Mouse (Mus musculus): ENCODE measurements at regions not wholly inside any gene's neighbourhood (a gene's known extent, or its start where the extent isn't known, plus 50 kb on each side); places are given as distances from the start of the nearest gene placed in this dataset.
A peak's percentile ranks its signal among the peaks of the same experiment; 100 is the strongest.

GRCm38 (mm10) chr16:37725745-37726144, 50.9 kb upstream of the Fstl1 start:
- H3K4me3 ChIP-seq (replicated peaks): no peak overlapping the region
- 84% methylated on average over 4 of the region's 4 CpGs for WGBS
- no peaks in the 10 kb centered on the region for H3K36me3 ChIP-seq
- H3K27me3 ChIP-seq (replicated peaks): no peaks in the 10 kb centered on the region
- no peak overlapping the region for H3K4me2 ChIP-seq (replicated peaks)
- H3K4me1 ChIP-seq (replicated peaks): no peaks in the 10 kb centered on the region
- no peak overlapping the region for H3K9ac ChIP-seq
- no peak overlapping the region for H3K27ac ChIP-seq
- ATAC-seq: no peak
- no peaks in the 10 kb centered on the region for H3K9me3 ChIP-seq

DNA sequence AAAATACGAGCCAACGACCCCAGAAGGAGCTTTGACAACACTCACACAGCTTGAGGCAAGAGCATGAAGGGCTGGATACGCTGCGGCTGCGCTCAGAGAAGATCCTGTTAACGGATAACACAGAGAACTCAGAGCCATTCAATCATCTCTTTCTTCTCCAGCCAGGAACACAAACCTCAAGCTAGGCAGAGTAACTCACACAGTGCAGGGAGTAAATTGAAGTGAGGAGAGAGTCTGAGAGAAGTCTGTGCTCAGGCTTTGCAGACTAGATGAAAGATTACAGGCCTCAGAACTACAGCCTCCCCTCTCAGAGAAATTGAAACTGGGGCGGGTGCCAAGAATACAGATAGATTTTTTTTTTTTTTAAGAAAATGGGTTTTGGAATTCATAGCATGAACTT, 60.9 kb upstream of the Ndufb4 start:
- Histone ChIP-seq H3K27ac (peak overlapping the region; percentile 1; the same call in 1 of the 2 replicates), H3K9ac (no peak overlapping the region), H3K4me3 (replicated peaks) (no peak overlapping the region), H3K4me2 (replicated peaks) (no peak overlapping the region), H3K36me3 (no peaks in the 10 kb centered on the region), H3K9me3 (no peaks in the 10 kb centered on the region), H3K4me1 (replicated peaks) (0 out of 2 replicates have a peak, but pooled peaks cover 5% of the 10 kb centered on the region), H3K27me3 (replicated peaks) (no peaks in the 10 kb centered on the region)
- ATAC-seq: peak; percentile 78
- WGBS: 35% methylated on average over 7 of the region's 7 CpGs

DNA sequence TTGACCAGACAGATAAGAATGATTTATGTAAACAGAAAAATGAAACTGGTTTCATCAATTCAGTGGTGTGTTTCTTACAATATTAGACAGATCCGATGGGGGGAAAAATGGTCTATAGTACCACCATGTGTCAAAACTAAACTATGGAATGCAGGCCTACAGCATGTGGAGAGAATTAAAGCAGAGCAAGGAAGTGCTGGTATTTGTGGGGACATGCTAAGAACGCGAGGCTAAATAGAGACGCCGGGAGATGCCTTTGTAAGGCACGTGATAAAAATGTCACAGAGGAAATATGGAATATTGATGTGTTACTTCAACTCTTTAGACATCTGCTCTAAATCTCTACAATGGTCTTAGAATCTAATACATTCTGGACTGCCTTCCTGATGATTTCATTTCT, 60.0 kb upstream of the Ndufb4 start:
- no peak overlapping the region for H3K9ac ChIP-seq
- WGBS: 60% methylated on average over 6 of the region's 6 CpGs
- 0 out of 2 replicates have a peak, but pooled peaks cover 5% of the 10 kb centered on the region for H3K4me1 ChIP-seq (replicated peaks)
- H3K27ac ChIP-seq: no peak overlapping the region
- ATAC-seq: no peak
- no peaks in the 10 kb centered on the region for H3K27me3 ChIP-seq (replicated peaks)
- H3K4me3 ChIP-seq (replicated peaks): no peak overlapping the region
- H3K36me3 ChIP-seq: no peaks in the 10 kb centered on the region
- H3K9me3 ChIP-seq: no peaks in the 10 kb centered on the region
- H3K4me2 ChIP-seq (replicated peaks): no peak overlapping the region

DNA sequence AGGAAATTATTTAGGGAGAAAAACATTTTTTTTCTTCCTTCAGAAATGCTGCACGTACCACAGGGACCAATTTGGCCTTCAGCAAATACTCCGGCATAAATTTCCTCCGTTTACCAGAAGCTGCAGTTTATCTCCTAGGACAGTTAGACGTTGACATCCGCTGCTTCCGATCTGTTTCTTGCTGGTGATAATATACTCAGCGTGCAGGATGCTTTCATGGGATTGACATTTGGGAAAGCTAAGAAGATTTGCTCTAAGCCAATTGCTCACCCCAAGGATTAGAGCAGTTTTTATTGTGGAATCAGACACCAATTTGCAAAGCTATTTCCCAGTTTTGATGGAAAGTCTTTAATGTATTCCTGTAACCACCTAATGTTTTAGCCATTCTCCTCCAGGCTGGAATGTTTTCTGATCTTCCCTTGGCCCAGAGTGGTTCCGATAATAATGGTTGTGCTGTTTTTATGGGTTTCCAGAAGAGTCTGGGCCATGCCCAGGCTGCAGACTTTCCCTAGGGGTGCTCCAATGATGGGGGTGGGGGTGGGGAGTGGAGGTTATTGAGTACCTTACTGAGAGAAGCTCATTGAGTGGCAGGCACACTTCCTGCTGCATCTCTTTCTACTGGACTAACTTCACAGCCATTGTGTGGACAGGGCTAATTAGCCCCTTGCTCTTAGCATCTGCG, 52.1 kb upstream of the Ndufb4 start:
- Histone ChIP-seq H3K4me3 (replicated peaks) (no peak overlapping the region), H3K4me2 (replicated peaks) (no peak overlapping the region), H3K36me3 (no peaks in the 10 kb centered on the region), H3K9ac (no peak overlapping the region), H3K9me3 (no peaks in the 10 kb centered on the region), H3K27me3 (replicated peaks) (no peaks in the 10 kb centered on the region), H3K4me1 (replicated peaks) (no peaks in the 10 kb centered on the region), H3K27ac (no peak overlapping the region)
- ATAC-seq: no peak
- WGBS: 64% methylated on average over 9 of the region's 9 CpGs

DNA sequence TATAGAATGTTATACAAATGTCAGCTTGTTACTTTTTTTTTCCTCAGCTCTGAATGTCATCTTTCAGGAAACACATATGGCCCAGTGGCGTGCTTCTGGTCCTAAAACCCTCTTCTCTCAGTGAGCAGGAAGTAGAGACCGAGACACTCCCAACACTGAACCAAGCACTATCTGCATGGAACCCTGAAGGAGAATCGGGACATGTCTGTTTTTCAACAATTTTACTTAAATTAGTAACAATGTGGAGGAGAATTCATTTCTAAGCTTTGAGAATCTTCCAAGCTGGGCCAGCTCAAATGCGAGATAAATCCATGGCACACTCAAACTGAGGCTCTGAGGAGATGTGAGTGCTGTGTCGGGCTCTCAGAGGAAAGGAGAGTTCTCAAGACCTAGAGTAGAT, 51.0 kb upstream of the Ndufb4 start:
- WGBS: 75% methylated on average over 5 of the region's 5 CpGs
- H3K9me3 ChIP-seq: no peaks in the 10 kb centered on the region
- no peaks in the 10 kb centered on the region for H3K27me3 ChIP-seq (replicated peaks)

GRCm38 (mm10) chr16:37704461-37705155, 50.4 kb upstream of the Ndufb4 start:
- H3K9me3 ChIP-seq: no peaks in the 10 kb centered on the region
- no peaks in the 10 kb centered on the region for H3K36me3 ChIP-seq
- 61% methylated on average over 9 of the region's 9 CpGs for WGBS
- H3K9ac ChIP-seq: no peak overlapping the region
- no peak overlapping the region for H3K27ac ChIP-seq
- no peaks in the 10 kb centered on the region for H3K4me1 ChIP-seq (replicated peaks)
- no peak overlapping the region for H3K4me3 ChIP-seq (replicated peaks)
- no peaks in the 10 kb centered on the region for H3K27me3 ChIP-seq (replicated peaks)
- no peak for ATAC-seq
- no peak overlapping the region for H3K4me2 ChIP-seq (replicated peaks)

More for the DNA sequence above, 51.0 kb upstream of the Ndufb4 start:
- H3K4me1 ChIP-seq (replicated peaks): no peaks in the 10 kb centered on the region
- no peak overlapping the region for H3K4me3 ChIP-seq (replicated peaks)
- H3K4me2 ChIP-seq (replicated peaks): no peak overlapping the region
- no peak overlapping the region for H3K9ac ChIP-seq
- H3K36me3 ChIP-seq: no peaks in the 10 kb centered on the region
- ATAC-seq: no peak
- no peak overlapping the region for H3K27ac ChIP-seq
